Mouse (Mus musculus): Measurements from ENCODE around the gene Sez6.

DNA sequence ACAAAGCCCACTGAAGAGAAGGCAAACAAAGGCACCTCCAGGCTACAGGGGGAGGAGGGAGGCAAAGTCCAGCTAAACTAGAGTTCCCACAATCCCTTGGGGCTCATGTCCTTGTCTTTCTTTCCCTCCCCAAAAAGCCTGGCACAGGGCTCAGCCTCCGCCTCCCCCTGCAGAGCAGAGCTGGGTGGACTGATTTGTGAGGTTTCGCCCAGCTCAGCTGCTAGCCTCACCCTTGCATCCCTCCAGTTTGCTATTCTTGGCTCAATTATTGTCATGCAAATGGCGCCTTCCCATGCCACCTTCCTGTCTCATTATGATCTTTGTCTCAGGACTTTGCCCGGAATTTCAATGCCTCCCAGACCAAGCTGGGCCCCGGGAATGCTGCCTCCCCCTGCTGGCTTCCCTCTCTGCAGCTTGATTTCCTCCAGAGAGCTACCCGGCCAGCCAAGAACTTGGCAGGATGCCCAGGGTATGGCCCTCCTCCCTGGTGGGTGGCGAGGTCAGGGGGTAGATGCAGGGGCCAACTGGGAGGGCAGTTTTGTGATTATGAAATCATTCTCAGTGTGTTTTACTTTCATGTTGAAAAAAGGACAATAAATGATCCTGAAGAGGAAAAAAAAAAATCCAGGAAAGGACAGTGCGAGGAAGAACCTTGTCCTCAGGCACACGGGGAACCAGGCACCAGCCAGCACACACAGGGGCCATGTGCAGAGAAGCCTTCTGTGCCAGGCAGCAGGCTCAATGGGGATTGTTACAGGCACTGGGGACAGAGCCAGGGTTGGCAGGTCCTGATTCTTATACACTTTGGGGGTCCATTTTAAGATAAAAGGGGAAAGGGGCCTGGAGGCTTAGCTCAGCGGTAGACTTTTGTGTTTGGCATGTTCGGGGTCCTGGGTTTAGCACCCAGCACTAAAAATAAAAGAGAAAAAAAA, 36.5 kb upstream of the Sez6 start, which contains the start of gene Pipox:
- TF ChIP-seq POLR2A (IDR thresholded peaks at IDR 0.05; ENCODE audit: control insufficient read depth, low read depth, low read length) (no peak), CTCF (IDR thresholded peaks at IDR 0.05; ENCODE audit: control insufficient read depth, insufficient read depth, insufficient replicate concordance, low read depth, low read length) (no peak)

All from testis, adult 2 months (tissue).